Mouse (Mus musculus) liver, embryonic 12.5 days (tissue): ENCODE data around the gene Nt5c3. TPM values are rescaled to one million over a fixed set of nuclear protein-coding genes. Genes with fewer than 3 reads are reported as not detected.

Experiments used
- ATAC-seq: fragments of 200-750 bp; cut with Nextera tagmentation; 2 replicates; pipeline ENCODE4 v1.8.0; 2017; ENCODE audit warnings: moderate number of reproducible peaks, mild to moderate bottlenecking, moderate library complexity
- H3K27ac ChIP-seq: fragments of 300-500 bp; sonication (generic); 2 replicates; pipeline ENCODE4 v1.5.1; 2016; ENCODE audit warnings: mild to moderate bottlenecking
- H3K27me3 ChIP-seq: fragments of 300-500 bp; sonication (generic); replicated peaks from 2 replicates; pipeline ENCODE4 v1.6.1; 2016; ENCODE audit warnings: mild to moderate bottlenecking, moderate library complexity
- H3K36me3 ChIP-seq: fragments of 300-500 bp; sonication (generic); 2 replicates; pipeline ENCODE4 v1.6.1; 2016; ENCODE audit warnings: mild to moderate bottlenecking, moderate library complexity
- H3K4me1 ChIP-seq: fragments of 300-500 bp; sonication (generic); 2 replicates; pipeline ENCODE4 v1.6.1; 2016
- H3K4me2 ChIP-seq: fragments of 300-500 bp; sonication (generic); 2 replicates; pipeline ENCODE4 v1.6.1; 2016; ENCODE audit warnings: mild to moderate bottlenecking, moderate library complexity
- H3K4me3 ChIP-seq: fragments of 300-500 bp; sonication (generic); 2 replicates; pipeline ENCODE4 v1.5.1; 2016; ENCODE audit warnings: mild to moderate bottlenecking, moderate library complexity
- H3K9ac ChIP-seq: fragments of 300-500 bp; sonication (generic); 2 replicates; pipeline ENCODE4 v1.6.1; 2016; ENCODE audit warnings: mild to moderate bottlenecking, moderate library complexity
- H3K9me3 ChIP-seq: fragments of 300-500 bp; sonication (generic); replicated peaks from 2 replicates; pipeline ENCODE4 v1.6.1; 2016; ENCODE audit warnings: mild to moderate bottlenecking, moderate library complexity
- WGBS: fragments of 180-500 bp; shearing (Covaris S2); methylation state at CpG from one replicate; pipeline ENCODE4 v1.1.7; 2016; ENCODE audit not compliant: insufficient replicate concordance; 5-methylcytosine and 5-hydroxymethylcytosine counted together
- polyA plus RNA-seq: library from polyadenylated mRNA; unstranded; fragments of >200 nt; fragmentation: Nextera tagmentation; extraction: Ambion mirVana; gene quantifications from 2 replicates; pipeline ENCODE4 v1.2.1, GENCODE M21; 2016

Nt5c3 gene
- 216 and 218 TPM in 2 replicates for polyA plus RNA-seq

GRCm38 (mm10) chr6:56923726-56924707 is at the start of gene Nt5c3, which contains the start of gene Vmn1r4:
Gene Nt5c3, minus strand, starts transcription at chr6:56923932.
Gene Vmn1r4, plus strand, starts transcription at chr6:56924015.
- Histone ChIP-seq H3K4me1 (peaks cover 39% of the 10 kb centered on the region), H3K36me3 (0 out of 2 replicates have a peak, but pooled peaks cover 3% of the 10 kb centered on the region), H3K4me3 (peak within 1 kb of the TSS; percentile 90), H3K4me2 (peak within 1 kb of the TSS; percentile 89), H3K27ac (peak within 1 kb of the TSS; percentile 91), H3K9ac (peak within 1 kb of the TSS; percentile 91), H3K27me3 (no peaks in the 10 kb centered on the region), H3K9me3 (no peaks in the 10 kb centered on the region)
- WGBS = 2% methylated on average over 64 of the region's 64 CpGs
- ATAC-seq = peak; percentile 87

GRCm38 (mm10) chr6:56969973-56970372 is 46.2 kb upstream of the Nt5c3 start, which contains the start of gene Vmn1r5:
Gene Vmn1r5, plus strand, starts transcription at chr6:56970273.
- Histone ChIP-seq H3K4me1 (no peaks in the 10 kb centered on the region), H3K9ac (no peak within 1 kb of the TSS), H3K27me3 (no peaks in the 10 kb centered on the region), H3K4me2 (no peak within 1 kb of the TSS), H3K4me3 (no peak within 1 kb of the TSS), H3K36me3 (no peaks in the 10 kb centered on the region), H3K27ac (no peak within 1 kb of the TSS), H3K9me3 (no peaks in the 10 kb centered on the region)
- ATAC-seq = no peak

- Histone ChIP-seq H3K27me3 (no peaks in the 10 kb centered on the region), H3K9ac (no peak overlapping the region), H3K9me3 (no peaks in the 10 kb centered on the region), H3K36me3 (no peaks in the 10 kb centered on the region), H3K27ac (no peak overlapping the region), H3K4me3 (no peak overlapping the region), H3K4me1 (no peaks in the 10 kb centered on the region), H3K4me2 (no peak overlapping the region)
- whole genome bisulfite sequencing = 67% methylated on average over 5 of the region's 5 CpGs
- no peak for ATAC-seq
These were observed 32.7 kb upstream of the Nt5c3 start for GRCm38 (mm10) chr6:56956436-56956835.

DNA sequence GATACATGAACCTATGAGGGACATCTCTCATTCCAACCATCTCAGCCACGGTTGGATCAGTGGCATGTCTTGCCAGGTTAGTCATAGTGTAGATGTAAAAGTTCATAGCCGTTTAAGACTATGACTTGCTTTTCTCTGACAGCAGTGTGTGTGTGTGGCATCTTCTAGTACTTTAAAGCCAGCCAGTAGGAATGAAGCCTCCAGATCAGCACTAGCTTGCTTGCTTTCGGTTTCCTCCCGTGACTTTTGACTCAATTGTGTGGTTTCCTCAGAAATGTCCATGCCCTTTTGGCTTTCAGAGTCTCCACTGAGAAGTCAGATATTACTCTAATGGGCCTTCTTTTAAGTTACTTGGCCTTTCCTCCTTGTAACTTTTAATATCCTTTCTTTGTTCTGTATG is 10.6 kb upstream of the Nt5c3 start:
- 61% methylated on average over 4 of the region's 4 CpGs for WGBS
- H3K4me2 ChIP-seq = no peak overlapping the region
- ATAC-seq = no peak

GRCm38 (mm10) chr6:56932464-56932863 is 8.7 kb upstream of the Nt5c3 start:
- Histone ChIP-seq H3K9ac (no peak overlapping the region), H3K27me3 (peaks cover 17% of the 10 kb centered on the region; the same call in 1 of the 2 replicates), H3K4me1 (no peaks in the 10 kb centered on the region), H3K9me3 (no peaks in the 10 kb centered on the region), H3K4me3 (no peak overlapping the region), H3K27ac (no peak overlapping the region), H3K4me2 (no peak overlapping the region), H3K36me3 (no peaks in the 10 kb centered on the region)
- no peak for ATAC-seq
- WGBS = 38% methylated on average over 2 of the region's 2 CpGs

More for the DNA sequence above, 10.6 kb upstream of the Nt5c3 start:
- Histone ChIP-seq H3K4me3 (no peak overlapping the region), H3K36me3 (no peaks in the 10 kb centered on the region), H3K27ac (no peak overlapping the region), H3K9ac (no peak overlapping the region), H3K9me3 (no peaks in the 10 kb centered on the region), H3K4me1 (no peaks in the 10 kb centered on the region), H3K27me3 (peaks cover 17% of the 10 kb centered on the region; the same call in 1 of the 2 replicates)

- H3K4me3 ChIP-seq = no peak overlapping the region
- H3K27me3 ChIP-seq = peaks cover 17% of the 10 kb centered on the region; the same call in 1 of the 2 replicates
- no peaks in the 10 kb centered on the region for H3K4me1 ChIP-seq
- H3K36me3 ChIP-seq = no peaks in the 10 kb centered on the region
- no peak overlapping the region for H3K27ac ChIP-seq
- no peak for ATAC-seq
- H3K9me3 ChIP-seq = no peaks in the 10 kb centered on the region
- WGBS = 48% methylated on average over 4 of the region's 4 CpGs
- no peak overlapping the region for H3K4me2 ChIP-seq
- H3K9ac ChIP-seq = no peak overlapping the region
These were observed 8.1 kb upstream of the Nt5c3 start for GRCm38 (mm10) chr6:56931648-56932415.

DNA sequence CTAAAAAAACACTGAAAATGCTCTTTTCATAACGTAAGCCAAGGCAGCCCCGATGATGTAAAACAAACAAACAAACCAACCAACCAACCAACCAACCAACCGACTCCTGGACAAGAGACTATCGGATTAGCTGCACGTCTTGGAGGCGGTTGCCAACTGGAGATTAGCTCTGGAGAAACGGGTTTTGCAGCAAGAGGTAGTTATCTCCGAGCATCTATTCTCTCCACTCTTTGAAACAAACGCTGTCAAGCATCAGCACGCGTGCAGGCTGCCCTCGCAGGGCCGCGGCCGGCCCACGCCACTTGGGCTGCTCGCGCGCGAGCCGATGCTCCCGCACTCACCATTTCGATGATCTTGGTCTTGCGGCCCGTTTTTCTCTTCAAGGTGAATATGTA is 404 bp downstream of the Nt5c3 start:
- Histone ChIP-seq H3K27me3 (no peaks in the 10 kb centered on the region), H3K27ac (peak overlapping the region; percentile 91), H3K4me3 (peak overlapping the region; percentile 90), H3K4me2 (peak overlapping the region; percentile 89), H3K9me3 (no peaks in the 10 kb centered on the region), H3K4me1 (peaks cover 46% of the 10 kb centered on the region), H3K9ac (peak overlapping the region; percentile 91), H3K36me3 (0 out of 2 replicates have a peak, but pooled peaks cover 3% of the 10 kb centered on the region)
- WGBS = under 1% methylated on average over 25 of the region's 25 CpGs
- peak; percentile 40 for ATAC-seq

DNA sequence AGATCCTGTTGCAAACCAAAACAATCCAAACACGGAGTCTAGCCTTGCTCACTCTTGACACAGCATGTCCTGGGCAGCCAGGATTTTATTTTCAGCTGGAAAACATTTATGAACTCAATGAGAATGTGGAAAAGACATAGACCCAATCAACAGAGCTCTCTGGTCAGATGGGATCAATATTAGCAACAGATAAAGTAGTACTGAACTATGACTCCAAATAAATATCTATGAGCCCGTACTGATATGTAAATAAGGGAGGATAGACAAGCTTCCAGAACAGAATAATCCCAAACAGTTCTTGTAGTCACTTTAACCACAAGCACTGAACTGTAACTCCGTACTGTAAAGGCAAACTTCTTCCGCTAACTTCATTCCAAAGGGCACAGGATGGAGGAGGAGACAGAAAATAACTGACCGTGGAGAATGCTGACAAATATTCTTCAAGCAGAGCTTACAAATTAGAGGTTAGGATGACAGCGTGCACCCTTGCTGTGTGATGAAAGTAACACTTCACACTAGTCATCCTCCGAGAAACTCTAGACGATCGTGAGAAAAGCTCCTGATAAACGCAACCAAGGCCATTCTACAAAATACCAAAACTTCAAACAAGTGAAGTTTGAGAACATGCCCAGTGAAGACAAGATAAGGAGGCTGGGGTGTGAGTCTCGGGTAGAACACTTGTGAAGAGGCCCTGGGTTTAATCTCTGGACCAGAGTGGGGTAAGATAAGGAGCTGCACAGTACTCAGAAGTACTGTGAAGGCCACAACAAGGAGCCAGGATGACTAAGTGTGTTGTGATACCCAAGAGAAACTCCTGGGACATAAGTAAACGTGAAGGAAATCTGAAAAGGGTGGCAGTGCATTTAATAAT is 3.3 kb downstream of the Nt5c3 start:
- Histone ChIP-seq H3K9ac (peak overlapping the region; percentile 91), H3K36me3 (peaks cover 3% of the 10 kb centered on the region; the same call in 1 of the 2 replicates), H3K4me2 (peak overlapping the region; percentile 89), H3K27ac (peak overlapping the region; percentile 99), H3K27me3 (no peaks in the 10 kb centered on the region), H3K4me1 (peaks cover 74% of the 10 kb centered on the region), H3K4me3 (peak overlapping the region; percentile 90), H3K9me3 (no peaks in the 10 kb centered on the region)
- 18% methylated on average over 12 of the region's 12 CpGs for WGBS
- ATAC-seq = peak; percentile 80

GRCm38 (mm10) chr6:56919330-56920044 is 4.2 kb downstream of the Nt5c3 start:
- H3K9ac ChIP-seq = peak overlapping the region; percentile 91

GRCm38 (mm10) chr6:56917578-56918368 is 6.0 kb downstream of the Nt5c3 start:
- Histone ChIP-seq H3K36me3 (peaks cover 14% of the 10 kb centered on the region), H3K9ac (peak overlapping the region; percentile 74), H3K9me3 (0 out of 2 replicates have a peak, but pooled peaks cover 3% of the 10 kb centered on the region), H3K4me1 (peaks cover 94% of the 10 kb centered on the region), H3K4me2 (peak overlapping the region; percentile 89), H3K27ac (peak overlapping the region; percentile 99), H3K4me3 (peak overlapping the region; percentile 90), H3K27me3 (no peaks in the 10 kb centered on the region)
- WGBS = 21% methylated on average over 12 of the region's 12 CpGs
- ATAC-seq = peak; percentile 78

More at GRCm38 (mm10) chr6:56919330-56920044, 4.2 kb downstream of the Nt5c3 start:
- Histone ChIP-seq H3K4me2 (peak overlapping the region; percentile 89), H3K27me3 (no peaks in the 10 kb centered on the region), H3K27ac (peak overlapping the region; percentile 99), H3K9me3 (0 out of 2 replicates have a peak, but pooled peaks cover 3% of the 10 kb centered on the region), H3K4me3 (peak overlapping the region; percentile 90), H3K4me1 (peaks cover 79% of the 10 kb centered on the region), H3K36me3 (peaks cover 8% of the 10 kb centered on the region)
- no peak for ATAC-seq
- 25% methylated on average over 7 of the region's 7 CpGs for WGBS
